Mouse (Mus musculus) MEL (cell line): ENCODE measurements around the gene Slc22a20. TPM values are rescaled to one million over a fixed set of nuclear protein-coding genes. Genes with fewer than 3 reads are reported as not detected.

Source experiments
- DNase-seq: peaks from one replicate; pipeline ENCODE4 v3.0.0; 2011; ENCODE audit warnings: low read depth, low spot score
- H3K27ac ChIP-seq: 2 replicates; pipeline ENCODE4 v1.5.1; 2012; ENCODE audit warnings: low read depth, mild to moderate bottlenecking, control low read depth, low read length, moderate library complexity; ENCODE audit not compliant: control insufficient read depth
- H3K27me3 ChIP-seq, 2 experiments: fragments of 150-350 bp in 1 of 2; sonication (generic) in 1 of 2; 2 replicates each; pipeline ENCODE4 v1.6.1; 2012; ENCODE audit warnings: low read length in 2 of 2, mild to moderate bottlenecking in 2 of 2, improper control_type of control experiment in 1 of 2, moderate library complexity in 1 of 2; ENCODE audit not compliant: insufficient read depth in 2 of 2, control insufficient read depth in 1 of 2
- H3K36me3 ChIP-seq, 2 experiments: 2 replicates each; pipeline ENCODE4 v1.6.1; 2012 to 2014; ENCODE audit warnings: low read length in 2 of 2, improper control_type of control experiment in 1 of 2, inconsistent platforms in 1 of 2, mild to moderate bottlenecking in 1 of 2; ENCODE audit not compliant: insufficient read depth in 2 of 2, control insufficient read depth in 1 of 2
- H3K4me1 ChIP-seq, 2 experiments: fragments of 150-350 bp in 1 of 2; sonication (generic) in 1 of 2; 2 replicates each; pipeline ENCODE4 v1.6.1; 2012; ENCODE audit warnings: low read length in 2 of 2, improper control_type of control experiment in 1 of 2, mild to moderate bottlenecking in 1 of 2; ENCODE audit not compliant: insufficient read depth in 2 of 2, control insufficient read depth in 1 of 2
- H3K4me3 ChIP-seq, 2 experiments: fragments of 150-350 bp in 1 of 2; sonication (generic) in 1 of 2; 2 replicates each; pipeline ENCODE4 v1.5.1; 2012; ENCODE audit warnings: low read depth in 2 of 2, low read length in 2 of 2, mild to moderate bottlenecking in 2 of 2, moderate library complexity in 2 of 2, control low read depth in 1 of 2, improper control_type of control experiment in 1 of 2; ENCODE audit not compliant: control insufficient read depth in 1 of 2, insufficient read depth in 1 of 2
- H3K79me2 ChIP-seq: 2 replicates; pipeline ENCODE4 v1.6.1; 2012; ENCODE audit warnings: mild to moderate bottlenecking, low read length, moderate library complexity; ENCODE audit not compliant: control insufficient read depth, poor library complexity, insufficient read depth
- H3K9ac ChIP-seq: 2 replicates; pipeline ENCODE4 v1.6.1; 2012; ENCODE audit warnings: low read depth, mild to moderate bottlenecking, control low read depth, low read length, moderate library complexity; ENCODE audit not compliant: control insufficient read depth, poor library complexity, severe bottlenecking
- H3K9me3 ChIP-seq: fragments of 150-350 bp; sonication (generic); replicated peaks from 2 replicates; pipeline ENCODE4 v1.6.1; 2012; ENCODE audit warnings: mild to moderate bottlenecking, low read length, improper control_type of control experiment, moderate library complexity; ENCODE audit not compliant: insufficient read depth
- BHLHE40 ChIP-seq: IDR thresholded peaks from 2 replicates; pipeline ENCODE4 v1.6.1; 2012; ENCODE audit warnings: low read depth, mild to moderate bottlenecking, inconsistent platforms, low read length, improper control_type of control experiment, borderline replicate concordance
- E2F4 ChIP-seq: IDR thresholded peaks from 2 replicates; pipeline ENCODE4 v1.6.1; 2011; ENCODE audit warnings: low read depth, low read length, improper control_type of control experiment, borderline replicate concordance
- ELF1 ChIP-seq: IDR thresholded peaks from 2 replicates; pipeline ENCODE4 v1.6.1; 2014; ENCODE audit warnings: low read depth, mild to moderate bottlenecking, inconsistent platforms, low read length, improper control_type of control experiment, moderate library complexity
- ETS1 ChIP-seq: IDR thresholded peaks from 2 replicates; pipeline ENCODE4 v1.6.1; 2012; ENCODE audit warnings: low read depth, mild to moderate bottlenecking, inconsistent platforms, low read length, improper control_type of control experiment, moderate library complexity
- GATA1 ChIP-seq: IDR thresholded peaks from 2 replicates; pipeline ENCODE4 v1.6.1; 2011; ENCODE audit warnings: low read depth, low read length, improper control_type of control experiment
- MAX ChIP-seq: IDR thresholded peaks from 2 replicates; pipeline ENCODE4 v1.6.1; 2011; ENCODE audit warnings: low read length, improper control_type of control experiment
- MXI1 ChIP-seq: IDR thresholded peaks from 2 replicates; pipeline ENCODE4 v1.6.1; 2011; ENCODE audit warnings: mild to moderate bottlenecking, low read depth, low read length, improper control_type of control experiment
- MYC ChIP-seq: IDR thresholded peaks from 2 replicates; pipeline ENCODE4 v1.6.1; 2011; ENCODE audit warnings: low read depth, mild to moderate bottlenecking, low read length, improper control_type of control experiment, moderate library complexity
- NRF1 ChIP-seq: IDR thresholded peaks from 2 replicates; pipeline ENCODE4 v1.6.1; 2014; ENCODE audit warnings: low read depth, mild to moderate bottlenecking, inconsistent platforms, low read length, improper control_type of control experiment, moderate library complexity; ENCODE audit not compliant: poor library complexity, insufficient read depth, severe bottlenecking
- POLR2A ChIP-seq, 2 experiments: IDR thresholded peaks; 2 replicates each; pipeline ENCODE4 v1.6.1; 2011 to 2012; ENCODE audit warnings: low read length in 2 of 2, mild to moderate bottlenecking in 2 of 2, control low read depth in 1 of 2, improper control_type of control experiment in 1 of 2, low read depth in 1 of 2, moderate library complexity in 1 of 2; ENCODE audit not compliant: control insufficient read depth in 1 of 2, insufficient read depth in 1 of 2, poor library complexity in 1 of 2
- POLR2AphosphoS5 ChIP-seq: IDR thresholded peaks from 2 replicates; pipeline ENCODE4 v1.6.1; 2012; ENCODE audit warnings: low read depth, borderline replicate concordance, mild to moderate bottlenecking, inconsistent platforms, low read length, moderate library complexity, mixed read lengths
- RAD21 ChIP-seq: IDR thresholded peaks from 2 replicates; pipeline ENCODE4 v1.6.1; 2011; ENCODE audit warnings: mild to moderate bottlenecking, low read depth, low read length, improper control_type of control experiment
- TBP ChIP-seq: IDR thresholded peaks from 2 replicates; pipeline ENCODE4 v1.8.0; 2011; ENCODE audit warnings: low read depth, low read length, improper control_type of control experiment
- UBTF ChIP-seq: IDR thresholded peaks from 2 replicates; pipeline ENCODE4 v1.6.1; 2012; ENCODE audit warnings: low read depth, mild to moderate bottlenecking, inconsistent platforms, low read length, improper control_type of control experiment, moderate library complexity, borderline replicate concordance; ENCODE audit not compliant: insufficient read depth
- USF2 ChIP-seq, 2 experiments: IDR thresholded peaks; 2 replicates each; pipeline ENCODE4 v1.6.1; 2011 to 2012; ENCODE audit warnings: improper control_type of control experiment in 2 of 2, low read length in 2 of 2, borderline replicate concordance in 1 of 2, inconsistent platforms in 1 of 2, low read depth in 1 of 2, mild to moderate bottlenecking in 1 of 2; ENCODE audit not compliant: insufficient read depth in 1 of 2
- ZKSCAN1 ChIP-seq: IDR thresholded peaks from 2 replicates; pipeline ENCODE4 v1.6.1; 2012; ENCODE audit warnings: low read depth, mild to moderate bottlenecking, inconsistent platforms, low read length, improper control_type of control experiment, moderate library complexity
- ZNF384 ChIP-seq: IDR thresholded peaks from 2 replicates; pipeline ENCODE4 v1.6.1; 2012; ENCODE audit warnings: low read depth, mild to moderate bottlenecking, inconsistent platforms, low read length, improper control_type of control experiment
- polyA plus RNA-seq, 2 experiments: library from polyadenylated mRNA; stranded (reverse) in 1 of 2; unstranded in 1 of 2; fragments of >175 nt in 1 of 2; fragments of >200 nt in 1 of 2; gene quantifications; 2 replicates each; pipeline versions ENCODE4 v1.2.1 to v1.2.4; 2012; ENCODE audit warnings: low replicate concordance in 2 of 2, low read depth in 1 of 2; ENCODE audit not compliant: insufficient read length in 2 of 2, insufficient read depth in 1 of 2, missing spikeins in 1 of 2
- total RNA-seq: library from RNA; depleted of rRNA; stranded (reverse); fragments of 300-350 nt; gene quantifications from 2 replicates; pipeline ENCODE4 v1.2.3, GENCODE M21; 2012

Gene Slc22a20
- total and polyA plus RNA-seq, 3 experiments: not detected

DNA sequence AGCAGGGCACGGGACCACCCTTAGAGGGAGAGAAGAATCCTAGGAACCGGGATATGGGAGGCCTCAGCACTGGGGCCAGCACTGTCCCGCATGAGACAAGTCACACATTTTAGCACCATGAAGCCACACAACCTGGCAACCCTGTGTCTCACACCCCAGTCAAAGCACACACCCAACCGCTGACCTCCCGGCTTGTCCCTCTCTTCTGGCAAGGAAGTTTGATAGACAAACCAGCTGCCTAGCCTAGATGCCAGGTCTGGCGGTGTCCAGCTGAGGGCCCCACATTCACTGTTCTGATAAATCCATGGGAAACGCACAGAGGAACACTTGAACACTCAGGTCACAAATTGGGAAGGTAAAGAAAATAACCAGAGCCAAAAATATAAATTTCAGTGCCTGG is 43.4 kb downstream of the Slc22a20 start:
- Histone ChIP-seq H3K9ac (no peak overlapping the region), H3K4me3 (no peak overlapping the region), H3K4me1 (no peaks in the 10 kb centered on the region), H3K27ac (no peak overlapping the region), H3K36me3 (no peaks in the 10 kb centered on the region; a peak in 1 of 4 replicates), H3K79me2 (no peaks in the 10 kb centered on the region), H3K9me3 (no peaks in the 10 kb centered on the region), H3K27me3 (no peaks in the 10 kb centered on the region)
- TF ChIP-seq POLR2AphosphoS5 (no peak), POLR2A (IDR thresholded peaks at IDR 0.05; ENCODE audit: control insufficient read depth in 1 of 2, insufficient read depth in 1 of 2, low read depth in 1 of 2, low read length in 2 of 2, poor library complexity in 1 of 2) (no peak), MXI1 (no peak), USF2 (IDR thresholded peaks at IDR 0.05; ENCODE audit: borderline replicate concordance in 1 of 2, insufficient read depth in 1 of 2, low read depth in 1 of 2, low read length in 2 of 2) (no peak), TBP (no peak), MYC (no peak), GATA1 (no peak), ELF1 (no peak), BHLHE40 (no peak), ETS1 (no peak), RAD21 (no peak), E2F4 (no peak), ZKSCAN1 (no peak), ZNF384 (no peak), NRF1 (no peak), UBTF (no peak), MAX (no peak)
- DNase-seq: no peak

DNA sequence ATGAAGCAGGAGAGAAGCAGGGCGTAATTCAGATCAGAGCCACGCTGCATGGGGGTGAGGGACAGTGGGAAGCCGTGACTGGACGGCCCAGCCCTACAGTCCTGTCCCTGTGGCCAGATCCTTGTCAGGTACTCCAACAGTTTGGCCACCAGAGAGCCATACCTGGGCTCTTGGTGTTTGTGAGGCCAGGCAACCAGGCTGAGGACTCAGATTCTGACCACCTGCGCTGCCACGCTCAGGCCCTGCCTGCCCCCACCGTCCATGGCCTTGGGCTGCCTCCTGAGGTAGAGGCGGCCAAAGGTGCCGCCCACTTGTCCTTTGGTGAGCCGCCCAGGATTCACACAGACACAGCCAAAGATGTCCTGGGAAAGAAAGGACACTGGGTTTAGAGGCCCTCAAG is 45.3 kb downstream of the Slc22a20 start:
- no peak overlapping the region for H3K27ac ChIP-seq
- DNase-seq: no peak
- no peaks in the 10 kb centered on the region; a peak in 1 of 4 replicates for H3K36me3 ChIP-seq

More for the DNA sequence above, 45.3 kb downstream of the Slc22a20 start:
- no peaks in the 10 kb centered on the region for H3K27me3 ChIP-seq
- no peaks in the 10 kb centered on the region for H3K79me2 ChIP-seq
- TF ChIP-seq POLR2AphosphoS5: no peak
- no peaks in the 10 kb centered on the region for H3K4me1 ChIP-seq
- no peak overlapping the region for H3K4me3 ChIP-seq
- H3K9me3 ChIP-seq: no peaks in the 10 kb centered on the region
- no peak overlapping the region for H3K9ac ChIP-seq
